Mouse (Mus musculus): Measurements from ENCODE around the gene Acot11. TPM values are rescaled to one million over a fixed set of nuclear protein-coding genes. Genes with fewer than 3 reads are reported as not detected.

The Acot11 gene
- total RNA-seq, 2 experiments from 2014 or later, result 50.8 to 52.0 TPM

Other genes with a start within 250 kb of the Acot11 start
- 10 to 100 TPM; 58.8 to 61.0 TPM for gene Dhcr24, start 244.0 kb downstream of the Acot11 start, total RNA-seq (2021)
- not detected for gene Lexm, start 187.8 kb downstream of the Acot11 start, total RNA-seq (2021)
- gene Ttc22, start 182.6 kb downstream of the Acot11 start, total RNA-seq (2021), result under 1 TPM; 0.51 to 0.60 TPM
- 1 to 10 TPM; 5.3 to 7.1 TPM for gene Pars2, start 153.9 kb downstream of the Acot11 start, total RNA-seq (2021)
- gene Ttc4, start 126.1 kb downstream of the Acot11 start, total RNA-seq (2021), result 10 to 100 TPM; 50.1 to 50.3 TPM
- gene Mroh7, start 74.1 kb downstream of the Acot11 start, total RNA-seq (2021), result 1 to 10 TPM; 2.8 to 2.9 TPM
- gene Fam151a, start 71.1 kb downstream of the Acot11 start, total RNA-seq (2021), result not detected
- gene Ssbp3, start 105.7 kb upstream of the Acot11 start, total RNA-seq (2021), result 100 to 1,000 TPM; 144 to 163 TPM